Mouse (Mus musculus) cerebellum, adult 18-20 months (tissue): Measurements from ENCODE around the gene Vma21.
A peak's percentile ranks its signal among the peaks of the same experiment; 100 is the strongest.

ENCODE experiments used
- DNase-seq, 2 experiments: peaks; one replicate each; pipeline ENCODE4 v3.0.0; 2021

The Vma21 gene

GRCm38 (mm10) chrX:71815631-71816345 lies at the start of gene Vma21:
TSS of gene Vma21 (plus strand) at chrX:71815924.
- peak in 1 of 2 experiments; percentile 7 for DNase-seq

GRCm38 (mm10) chrX:71767909-71768308 lies 47.8 kb upstream of the Vma21 start:
- DNase-seq: no peak

GRCm38 (mm10) chrX:71791106-71791505 lies 24.6 kb upstream of the Vma21 start:
- no peak for DNase-seq

GRCm38 (mm10) chrX:71797766-71798165 lies 18.0 kb upstream of the Vma21 start:
- no peak for DNase-seq

GRCm38 (mm10) chrX:71798883-71799282 lies 16.8 kb upstream of the Vma21 start:
- no peak for DNase-seq

GRCm38 (mm10) chrX:71811966-71812835 lies 3.5 kb upstream of the Vma21 start:
- no peak for DNase-seq

GRCm38 (mm10) chrX:71816401-71816857 lies 705 bp downstream of the Vma21 start:
- peak; percentile 88 to 89 for DNase-seq

GRCm38 (mm10) chrX:71816931-71817361 lies 1.2 kb downstream of the Vma21 start:
- DNase-seq: no peak

- DNase-seq: no peak
Observed at GRCm38 (mm10) chrX:71838911-71839310, 23.2 kb downstream of the Vma21 start.

GRCm38 (mm10) chrX:71846696-71847095 lies 31.0 kb downstream of the Vma21 start:
- DNase-seq: no peak

GRCm38 (mm10) chrX:71853798-71854197 lies 38.1 kb downstream of the Vma21 start:
- DNase-seq: no peak
